Mouse (Mus musculus) embryonic fibroblast, embryonic 13.5 days (primary cell): ENCODE measurements around the gene Olfr803. TPM values are rescaled to one million over a fixed set of nuclear protein-coding genes. Genes with fewer than 3 reads are reported as not detected.

Experiments used
- H3K27ac ChIP-seq: 2 replicates; pipeline ENCODE4 v1.5.1; 2012; ENCODE audit warnings: low read length, control low read depth, inconsistent platforms; ENCODE audit not compliant: insufficient read depth
- H3K4me1 ChIP-seq: 2 replicates; pipeline ENCODE4 v1.6.1; 2011; ENCODE audit warnings: low read length; ENCODE audit not compliant: control insufficient read depth, insufficient read depth
- H3K4me3 ChIP-seq: 2 replicates; pipeline ENCODE4 v1.5.1; 2011; ENCODE audit warnings: mild to moderate bottlenecking, control low read depth, low read length; ENCODE audit not compliant: insufficient read depth
- CTCF ChIP-seq: IDR thresholded peaks from 2 replicates; pipeline ENCODE4 v1.5.1; 2011; ENCODE audit warnings: mild to moderate bottlenecking, control low read depth, low read length, moderate library complexity, borderline replicate concordance; ENCODE audit not compliant: insufficient read depth
- POLR2A ChIP-seq: IDR thresholded peaks from 2 replicates; pipeline ENCODE4 v1.6.1; 2011; ENCODE audit warnings: low read depth, mild to moderate bottlenecking, control low read depth, low read length, moderate library complexity
- polyA plus RNA-seq: library from polyadenylated mRNA; stranded (reverse); fragments of >200 nt; gene quantifications from 2 replicates; pipeline ENCODE4 v1.2.4, GENCODE M21; 2011; ENCODE audit warnings: low read depth; ENCODE audit not compliant: missing spikeins, insufficient read length

The Olfr803 gene
- polyA plus RNA-seq: not detected in 2 replicates

DNA sequence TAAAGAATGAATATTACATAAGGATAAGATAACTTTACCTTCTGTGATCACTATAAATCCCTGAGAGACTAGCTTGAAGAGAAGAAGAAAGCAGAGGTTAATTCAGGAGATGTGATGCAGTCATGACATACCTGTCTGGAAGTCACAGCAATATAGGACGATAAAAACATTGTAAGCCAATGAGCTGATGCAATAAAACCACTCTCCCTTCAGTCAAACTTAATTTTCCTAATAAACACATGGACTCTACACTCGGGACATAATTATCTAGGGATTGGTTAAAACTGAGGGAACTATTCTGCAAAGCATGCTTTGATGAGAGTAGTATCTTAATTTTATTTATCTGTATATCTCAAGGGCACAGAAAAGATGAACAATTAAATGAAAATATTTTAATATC, at the start of gene Olfr803:
Gene Olfr803, minus strand, starts transcription at position 101 of the 400 bp plus-strand sequence.
- H3K4me3 ChIP-seq: no peak within 1 kb of the TSS
- no peaks in the 10 kb centered on the region for H3K4me1 ChIP-seq
- no peak within 1 kb of the TSS for H3K27ac ChIP-seq
- TF ChIP-seq POLR2A (no peak), CTCF (no peak)

DNA sequence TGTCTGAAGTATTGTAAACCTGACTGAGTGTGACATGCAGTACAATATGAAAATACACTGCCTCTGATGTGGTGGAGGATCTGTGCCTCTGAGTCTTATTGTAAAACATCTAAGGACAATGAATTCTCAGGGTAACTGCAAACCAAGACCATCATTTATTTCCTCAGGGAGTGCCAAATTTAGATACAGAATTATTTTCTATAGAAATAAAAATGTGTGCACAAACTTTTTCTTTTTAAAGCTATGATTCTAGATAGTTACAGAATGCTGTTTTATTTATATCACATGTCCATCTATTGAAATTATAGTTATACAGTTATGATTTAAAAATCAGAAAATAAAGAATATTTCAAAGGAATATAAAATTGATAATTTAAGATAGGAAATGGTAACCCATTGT, 47.7 kb upstream of the Olfr803 start, which contains the start of gene Olfr806:
Gene Olfr806, minus strand, starts transcription at position 101 of the 400 bp plus-strand sequence.
- no peaks in the 10 kb centered on the region for H3K4me1 ChIP-seq
- H3K4me3 ChIP-seq: no peak within 1 kb of the TSS

GRCm38 (mm10) chr10:129729275-129729674, 35.2 kb upstream of the Olfr803 start, which contains the start of gene Olfr805:
Olfr805 (minus strand) TSS chr10:129729375.
- Histone ChIP-seq H3K4me1 (no peaks in the 10 kb centered on the region), H3K4me3 (no peak within 1 kb of the TSS), H3K27ac (no peak within 1 kb of the TSS)
- TF ChIP-seq CTCF: no peak
- no peak for TF ChIP-seq POLR2A

More for the DNA sequence above, 47.7 kb upstream of the Olfr803 start, which contains the start of gene Olfr806:
- TF ChIP-seq CTCF (no peak), POLR2A (no peak)
- no peak within 1 kb of the TSS for H3K27ac ChIP-seq

DNA sequence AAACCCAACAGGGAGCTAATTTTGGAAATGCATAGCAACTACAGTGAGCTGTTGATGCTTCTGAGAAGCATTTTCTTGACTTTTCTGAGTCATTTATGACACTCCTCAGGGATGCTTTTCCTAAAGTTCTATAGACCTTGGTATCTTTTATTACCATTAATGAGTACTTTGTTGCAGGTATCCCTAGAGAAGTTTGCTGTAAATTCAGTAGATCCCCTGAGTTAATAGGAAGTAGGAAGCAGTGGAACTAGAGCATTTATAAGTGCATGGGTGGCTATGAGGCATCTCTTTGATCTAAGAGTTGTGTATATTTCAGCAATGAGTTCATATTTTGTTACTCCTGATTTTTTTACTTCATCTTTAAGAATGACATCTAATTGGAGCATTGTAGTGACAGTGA, 8.8 kb upstream of the Olfr803 start, which contains the start of gene Olfr804:
Gene Olfr804, plus strand, starts transcription at position 301 of the 400 bp plus-strand sequence.
- H3K4me3 ChIP-seq: no peak within 1 kb of the TSS
- no peak within 1 kb of the TSS for H3K27ac ChIP-seq
- no peak for TF ChIP-seq POLR2A
- no peaks in the 10 kb centered on the region for H3K4me1 ChIP-seq

DNA sequence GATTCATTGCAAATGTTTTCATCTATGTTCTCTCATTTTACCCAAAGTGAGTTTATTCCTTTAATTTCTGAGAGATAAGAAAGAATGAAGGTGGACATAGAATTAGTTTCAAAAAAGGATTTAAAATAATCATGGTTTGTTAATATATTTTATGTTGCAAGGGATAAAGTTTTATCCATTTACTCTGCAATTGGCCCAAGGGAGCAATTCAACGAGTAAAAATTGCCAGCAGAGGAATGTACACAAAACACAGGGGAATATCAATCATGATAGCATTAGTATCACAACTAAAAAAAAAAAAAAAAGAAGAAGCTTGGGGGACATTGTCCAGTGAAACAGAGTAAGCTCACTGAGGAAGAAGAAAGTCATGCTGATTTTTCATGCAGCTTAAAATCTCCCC, 6.0 kb downstream of the Olfr803 start, which contains the start of gene Olfr802:
Gene Olfr802, minus strand, starts transcription at position 101 of the 400 bp plus-strand sequence.
- no peak within 1 kb of the TSS for H3K4me3 ChIP-seq
- TF ChIP-seq POLR2A (no peak), CTCF (no peak)
- no peak within 1 kb of the TSS for H3K27ac ChIP-seq
- H3K4me1 ChIP-seq: no peaks in the 10 kb centered on the region

DNA sequence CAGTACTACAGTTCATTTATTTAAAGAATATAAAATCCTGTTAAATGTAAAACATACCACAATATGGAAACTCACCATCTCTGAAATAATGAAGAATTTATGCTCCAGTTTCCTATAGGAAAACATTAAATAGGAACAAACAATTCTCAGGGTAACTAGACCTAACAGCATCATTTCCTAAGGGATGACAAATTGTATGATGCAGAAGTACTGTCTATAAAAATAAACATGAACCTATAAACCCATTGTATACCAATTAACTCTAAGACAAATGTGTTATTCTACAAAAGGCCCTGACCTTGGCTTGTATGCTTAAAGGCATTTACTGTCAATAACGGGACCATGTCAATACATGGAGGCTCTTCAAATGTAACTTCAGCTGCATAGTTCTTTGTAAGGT, 20.3 kb downstream of the Olfr803 start, which contains the start of gene Olfr801:
Gene Olfr801, minus strand, starts transcription at position 101 of the 400 bp plus-strand sequence.
- TF ChIP-seq CTCF (no peak), POLR2A (no peak)
- no peak within 1 kb of the TSS for H3K4me3 ChIP-seq
- H3K4me1 ChIP-seq: no peaks in the 10 kb centered on the region
- no peak within 1 kb of the TSS for H3K27ac ChIP-seq

- no peak within 1 kb of the TSS for H3K27ac ChIP-seq
- no peaks in the 10 kb centered on the region for H3K4me1 ChIP-seq
- TF ChIP-seq CTCF (no peak), POLR2A (no peak)
- H3K4me3 ChIP-seq: no peak within 1 kb of the TSS
Measured at GRCm38 (mm10) chr10:129657394-129657793, 36.7 kb downstream of the Olfr803 start, which contains the start of gene Olfr800. Olfr800 (plus strand) TSS chr10:129657694.

DNA sequence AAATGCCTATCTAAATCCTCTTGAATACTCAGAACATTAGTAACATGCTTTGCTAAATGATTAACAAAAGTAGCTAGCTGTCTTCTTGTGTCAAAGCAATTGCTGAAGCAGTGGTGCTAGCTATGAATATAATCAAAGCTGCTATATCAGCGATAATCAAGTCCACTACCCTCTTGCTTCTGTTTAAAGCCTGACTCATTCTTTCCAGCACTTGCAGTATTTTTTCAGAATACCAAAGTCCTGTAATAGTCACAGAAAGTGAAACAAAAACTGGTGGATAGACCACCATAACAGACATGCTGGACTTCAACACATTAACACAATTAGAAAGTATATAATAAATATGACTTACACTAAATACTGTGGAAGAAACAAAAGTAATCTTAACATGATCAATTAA, 42.3 kb downstream of the Olfr803 start:
- H3K27ac ChIP-seq: no peak overlapping the region
- TF ChIP-seq POLR2A (no peak), CTCF (no peak)
- no peaks in the 10 kb centered on the region for H3K4me1 ChIP-seq
- H3K4me3 ChIP-seq: no peak overlapping the region

Other genes with a start within 250 kb of the Olfr803 start
- gene Olfr787, start 232.4 kb downstream of the Olfr803 start, polyA plus RNA-seq: not detected in 2 replicates
- gene Olfr788, start 223.3 kb downstream of the Olfr803 start, polyA plus RNA-seq: not detected in 2 replicates
- not detected in 2 replicates for gene Olfr789, start 209.5 kb downstream of the Olfr803 start, polyA plus RNA-seq
- not detected in 2 replicates for gene Olfr790, start 195.8 kb downstream of the Olfr803 start, polyA plus RNA-seq
- gene Olfr791, start 172.5 kb downstream of the Olfr803 start, polyA plus RNA-seq: not detected in 2 replicates
- gene Olfr792, start 155.1 kb downstream of the Olfr803 start, polyA plus RNA-seq: not detected in 2 replicates
- gene Olfr794, start 126.6 kb downstream of the Olfr803 start, polyA plus RNA-seq: not detected in 2 replicates
- not detected in 2 replicates for gene Olfr796, start 81.7 kb downstream of the Olfr803 start, polyA plus RNA-seq
- gene Olfr798, start 66.4 kb downstream of the Olfr803 start, polyA plus RNA-seq: not detected in 2 replicates
- gene Olfr799, start 56.8 kb downstream of the Olfr803 start, polyA plus RNA-seq: not detected in 2 replicates
- gene Olfr800, start 36.6 kb downstream of the Olfr803 start, polyA plus RNA-seq: not detected in 2 replicates
- gene Olfr801, start 20.4 kb downstream of the Olfr803 start, polyA plus RNA-seq: not detected in 2 replicates
- not detected in 2 replicates for gene Olfr802, start 6.1 kb downstream of the Olfr803 start, polyA plus RNA-seq
- not detected in 2 replicates for gene Olfr804, start 8.9 kb upstream of the Olfr803 start, polyA plus RNA-seq
- not detected in 2 replicates for gene Olfr805, start 35.1 kb upstream of the Olfr803 start, polyA plus RNA-seq
- not detected in 2 replicates for gene Olfr806, start 47.6 kb upstream of the Olfr803 start, polyA plus RNA-seq
- gene Olfr807, start 63.5 kb upstream of the Olfr803 start, polyA plus RNA-seq: not detected in 2 replicates
- gene Olfr808, start 71.2 kb upstream of the Olfr803 start, polyA plus RNA-seq: not detected in 2 replicates
- not detected in 2 replicates for gene Olfr809, start 80.4 kb upstream of the Olfr803 start, polyA plus RNA-seq
- gene Olfr810, start 100.6 kb upstream of the Olfr803 start, polyA plus RNA-seq: not detected in 2 replicates
- gene Olfr811, start 110.1 kb upstream of the Olfr803 start, polyA plus RNA-seq: not detected in 2 replicates
- not detected in 2 replicates for gene Olfr812, start 151.8 kb upstream of the Olfr803 start, polyA plus RNA-seq
- not detected in 2 replicates for gene Olfr813, start 161.1 kb upstream of the Olfr803 start, polyA plus RNA-seq
- not detected in 2 replicates for gene Olfr814, start 185.6 kb upstream of the Olfr803 start, polyA plus RNA-seq
- not detected in 2 replicates for gene Olfr815, start 211.6 kb upstream of the Olfr803 start, polyA plus RNA-seq
- not detected in 2 replicates for gene Olfr816, start 221.3 kb upstream of the Olfr803 start, polyA plus RNA-seq